Comparison of ENCODE assay signal across 21 mouse cellular contexts in the genomic region with DNA sequence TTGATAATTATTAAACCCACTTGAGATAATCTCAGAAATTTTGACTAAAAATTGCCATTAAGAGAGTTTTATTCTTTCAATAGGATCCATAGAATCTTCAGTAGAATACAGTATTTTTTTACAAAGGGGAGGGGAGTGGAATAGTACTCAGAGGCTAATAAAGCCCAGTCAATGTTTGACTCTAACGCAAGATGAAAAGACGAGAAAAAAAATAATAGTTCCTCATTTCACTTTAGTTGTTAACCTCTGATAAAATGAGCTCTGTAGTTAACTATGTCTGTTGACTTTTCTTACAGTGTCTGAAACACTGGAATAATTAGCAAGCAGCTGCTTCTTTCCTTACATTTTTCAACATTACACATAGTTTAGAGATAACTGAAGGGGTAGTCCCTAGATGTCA. TPM values are rescaled to one million over a fixed set of nuclear protein-coding genes. Genes with fewer than 3 reads are reported as not detected.
"Had no signal": no experiment of that assay in that cellular context is flagged by ENCODE, and none has a peak within 500 bp of the region (broad histone marks: within the 10 kb centered on the region; RNA-seq: fewer than 3 reads in every experiment).

No protein-coding gene starts in this region.

- H3K4me3 ChIP-seq: midbrain, embryonic 10.5 days; midbrain, embryonic 12.5 days; myocyte; neural tube, embryonic 13.5 days; neural tube, embryonic 15.5 days had no signal

- DNase-seq: lung, adult 18-20 months; lung, embryonic 14.5 days; lung, postnatal 10 days; lung, postnatal 4 days; midbrain, embryonic 14.5 days; retina, postnatal 1 day; right cerebral cortex, adult 18-20 months; right cerebral cortex, postnatal 25 days; right cerebral cortex, postnatal 4 days; spleen, adult 18-20 months; thymus, adult 18-20 months; thymus, postnatal 14 days; thymus, postnatal 36 days had no signal

- H3K9ac ChIP-seq: lung, embryonic 14.5 days; midbrain, embryonic 12.5 days; neural tube, embryonic 13.5 days; neural tube, embryonic 15.5 days had no signal

- H3K9me3 ChIP-seq: midbrain, embryonic 10.5 days; midbrain, embryonic 12.5 days; neural tube, embryonic 13.5 days; neural tube, embryonic 15.5 days had no signal

- H3K36me3 ChIP-seq: midbrain, embryonic 10.5 days; midbrain, embryonic 12.5 days; neural tube, embryonic 13.5 days; neural tube, embryonic 15.5 days had no signal

- H3K27ac ChIP-seq: midbrain, embryonic 10.5 days; midbrain, embryonic 12.5 days; neural tube, embryonic 13.5 days; neural tube, embryonic 15.5 days had no signal

- H3K27me3 ChIP-seq: midbrain, embryonic 12.5 days; neural tube, embryonic 13.5 days; neural tube, embryonic 15.5 days had no signal

- H3K4me2 ChIP-seq: lung, embryonic 14.5 days; midbrain, embryonic 12.5 days; neural tube, embryonic 13.5 days; neural tube, embryonic 15.5 days had no signal

- ATAC-seq: midbrain, embryonic 16.5 days had no signal

RNA-seq across cellular contexts. Expression of a gene that starts 7.4 kb away (rescaled TPM):
- total RNA-seq: megakaryocyte, adult 5-6 weeks; megakaryocyte-erythroid progenitor cell, adult 5-6 weeks had no signal
- polyA plus RNA-seq: myocyte had no signal
